Mouse (Mus musculus) lung, adult 2 months (tissue): ENCODE data around the gene Car12.

Experiments
- CTCF ChIP-seq: fragments of 200-500 bp; IDR thresholded peaks from 2 replicates; pipeline ENCODE4 v1.5.1; 2011; ENCODE audit warnings: mild to moderate bottlenecking, low read length, control low read depth; ENCODE audit not compliant: insufficient read depth
- POLR2A ChIP-seq: fragments of 200-500 bp; IDR thresholded peaks from 2 replicates; pipeline ENCODE4 v1.6.1; 2011; ENCODE audit warnings: low read depth, mild to moderate bottlenecking, control low read depth, low read length, borderline replicate concordance; ENCODE audit errors: extremely low read depth

DNA sequence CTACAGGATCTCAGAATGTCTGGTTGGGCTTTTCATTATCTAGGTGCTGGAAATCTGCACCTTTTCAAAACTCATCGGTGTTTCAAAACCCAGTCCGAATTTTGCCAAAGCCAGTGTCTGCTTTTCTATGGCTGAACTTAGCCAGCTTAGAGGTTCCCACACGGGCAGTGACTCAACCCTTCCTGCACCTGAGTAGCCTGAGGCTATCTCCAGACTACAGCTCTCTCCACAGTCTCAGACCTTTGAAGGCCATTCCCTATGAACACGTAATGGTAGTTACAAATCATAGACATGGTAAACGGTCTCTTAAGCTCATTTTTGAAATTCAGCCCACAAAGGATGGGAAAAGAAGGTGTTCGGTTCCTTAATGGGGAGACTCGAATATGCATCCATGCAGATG is 26.0 kb downstream of the Car12 start:
- TF ChIP-seq CTCF (no peak), POLR2A (no peak)
